Mouse (Mus musculus) thymus, adult 2 months (tissue): ENCODE measurements at regions not wholly inside any gene's neighbourhood (a gene's known extent, or its start where the extent isn't known, plus 50 kb on each side); places are given as distances from the start of the nearest gene placed in this dataset.

ENCODE experiments used
- CTCF ChIP-seq: fragments of 200-500 bp; IDR thresholded peaks from 2 replicates; pipeline ENCODE4 v1.5.1; 2012; ENCODE audit warnings: mild to moderate bottlenecking, control low read depth, low read length, moderate library complexity, borderline replicate concordance; ENCODE audit not compliant: control insufficient read depth, poor library complexity, insufficient read depth; ENCODE audit errors: extremely low read depth
- POLR2A ChIP-seq: fragments of 200-500 bp; IDR thresholded peaks from 2 replicates; pipeline ENCODE4 v1.6.1; 2012; ENCODE audit warnings: mild to moderate bottlenecking, low read length, control low read depth, moderate library complexity; ENCODE audit not compliant: control insufficient read depth, poor library complexity, insufficient read depth; ENCODE audit errors: extremely low read depth

DNA sequence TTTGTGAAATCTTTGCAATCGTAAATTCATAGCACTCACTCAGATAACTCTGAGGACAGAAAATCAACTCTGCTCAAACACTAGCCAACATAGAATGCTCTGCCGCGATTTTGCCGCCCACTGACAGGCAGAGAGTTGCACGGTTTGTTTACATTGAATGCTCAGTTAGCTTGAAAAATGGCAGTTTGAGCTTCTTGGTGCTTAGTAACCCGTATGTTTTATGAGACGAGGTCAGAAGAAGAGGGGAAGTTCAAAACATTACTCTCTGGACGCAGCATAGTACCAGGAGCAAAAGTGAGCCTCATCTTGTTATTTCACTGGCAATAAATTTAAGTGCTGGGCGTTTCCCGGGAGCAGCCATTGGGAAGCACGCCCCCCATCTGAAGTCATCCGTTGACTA, 111.1 kb upstream of the Nek7 start:
- TF ChIP-seq CTCF (no peak), POLR2A (no peak)
